Mouse (Mus musculus) urinary bladder, postnatal 25 days (tissue): ENCODE measurements around the gene Car8.

Experiments used
- DNase-seq: peaks from one replicate; pipeline ENCODE4 v3.0.0; 2022; ENCODE audit warnings: low spot score

Car8 gene

GRCm38 (mm10) chr4:8238560-8239305 is at the start of gene Car8:
Gene Car8, minus strand, starts transcription at chr4:8239041.
- DNase-seq, result peak; percentile 12

DNA sequence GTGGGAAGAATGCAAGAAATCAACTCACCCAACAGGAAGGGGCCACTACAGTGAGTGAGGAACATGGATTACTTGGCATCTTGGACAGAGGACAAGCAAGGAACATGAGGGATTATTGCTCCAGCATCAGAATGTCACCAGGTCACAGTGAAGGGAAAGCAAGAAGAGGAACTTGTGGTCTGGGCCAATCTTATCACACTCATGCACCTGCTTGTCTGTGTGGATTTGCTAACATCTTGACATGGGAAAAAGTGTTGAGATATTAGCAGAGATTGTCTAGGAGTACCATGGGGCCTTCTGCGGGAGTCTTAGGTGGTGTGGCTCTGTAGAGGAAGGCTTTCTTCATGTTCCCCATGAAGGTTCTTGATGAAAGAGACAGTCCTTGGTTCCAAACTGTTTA is 46.1 kb upstream of the Car8 start:
- DNase-seq, result no peak

GRCm38 (mm10) chr4:8278159-8278558 is 39.3 kb upstream of the Car8 start:
- no peak for DNase-seq

GRCm38 (mm10) chr4:8249805-8250204 is 11.0 kb upstream of the Car8 start:
- DNase-seq, result no peak

GRCm38 (mm10) chr4:8245495-8246063 is 6.7 kb upstream of the Car8 start:
- no peak for DNase-seq

- DNase-seq, result no peak
Observed at GRCm38 (mm10) chr4:8245062-8245461, 6.2 kb upstream of the Car8 start.

DNA sequence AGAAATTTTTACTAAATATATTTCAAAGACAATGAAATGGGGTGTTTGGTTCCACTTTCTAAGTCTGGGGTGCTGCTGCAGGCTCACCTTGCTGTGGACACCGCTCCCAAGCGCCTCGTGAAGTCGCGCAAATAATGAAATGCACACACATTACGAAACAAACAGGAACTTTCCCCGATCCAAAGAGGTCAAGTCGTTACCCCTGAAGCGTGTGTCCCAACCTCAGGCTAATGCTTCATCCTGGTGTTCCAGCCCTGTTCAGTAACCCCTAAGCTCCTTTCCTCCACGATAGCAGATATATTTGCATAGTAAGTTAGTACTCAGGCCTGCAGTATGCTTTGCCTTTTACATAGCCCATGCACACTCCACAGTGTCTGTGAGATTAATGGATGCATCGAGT is 858 bp upstream of the Car8 start:
- no peak for DNase-seq

GRCm38 (mm10) chr4:8239306-8239670 is 447 bp upstream of the Car8 start:
- DNase-seq, result no peak

- no peak for DNase-seq
Observed at GRCm38 (mm10) chr4:8232393-8233111, 6.3 kb downstream of the Car8 start.

GRCm38 (mm10) chr4:8231291-8231871 is 7.5 kb downstream of the Car8 start:
- DNase-seq, result no peak

- DNase-seq, result no peak
Observed at GRCm38 (mm10) chr4:8229661-8230298, 9.1 kb downstream of the Car8 start.

GRCm38 (mm10) chr4:8218941-8219340 is 19.9 kb downstream of the Car8 start:
- no peak for DNase-seq

DNA sequence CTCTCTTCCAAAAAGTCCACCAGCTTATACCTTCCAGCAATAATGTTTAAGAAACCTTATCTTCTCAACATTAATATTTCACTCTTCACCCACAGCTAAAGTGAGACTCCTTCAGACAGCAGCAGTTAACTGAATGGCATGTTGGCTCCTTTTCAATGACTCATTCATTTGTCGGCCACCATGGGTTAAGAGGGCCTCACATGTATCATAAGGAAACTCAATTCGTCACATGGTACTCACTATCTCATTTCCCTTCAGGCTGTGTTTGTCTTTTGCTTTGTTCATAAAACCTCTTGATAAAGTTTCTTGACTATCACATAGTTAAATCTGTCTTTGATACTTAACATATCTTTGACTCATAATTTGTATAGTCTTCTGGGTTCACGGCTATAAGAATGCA is 20.8 kb downstream of the Car8 start:
- DNase-seq, result no peak

DNA sequence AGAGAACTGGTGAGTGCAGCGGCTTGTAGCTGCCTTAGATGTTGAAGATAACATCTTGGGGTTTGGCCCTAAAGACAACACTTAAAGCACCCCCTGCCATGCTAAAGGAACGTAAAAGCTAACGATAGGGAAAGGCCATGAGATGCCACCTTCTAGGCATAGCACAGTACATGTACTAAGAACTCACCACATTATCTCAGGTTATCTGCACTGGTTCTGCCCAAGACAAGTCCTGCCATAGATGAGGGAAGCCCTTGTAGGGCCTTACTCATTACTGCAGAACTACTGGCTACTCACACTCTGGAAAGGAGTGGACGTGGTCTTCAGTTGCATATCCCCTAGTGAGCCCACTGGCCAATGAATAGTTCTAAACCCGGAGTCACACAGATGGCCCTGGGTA is 21.6 kb downstream of the Car8 start:
- DNase-seq, result no peak

DNA sequence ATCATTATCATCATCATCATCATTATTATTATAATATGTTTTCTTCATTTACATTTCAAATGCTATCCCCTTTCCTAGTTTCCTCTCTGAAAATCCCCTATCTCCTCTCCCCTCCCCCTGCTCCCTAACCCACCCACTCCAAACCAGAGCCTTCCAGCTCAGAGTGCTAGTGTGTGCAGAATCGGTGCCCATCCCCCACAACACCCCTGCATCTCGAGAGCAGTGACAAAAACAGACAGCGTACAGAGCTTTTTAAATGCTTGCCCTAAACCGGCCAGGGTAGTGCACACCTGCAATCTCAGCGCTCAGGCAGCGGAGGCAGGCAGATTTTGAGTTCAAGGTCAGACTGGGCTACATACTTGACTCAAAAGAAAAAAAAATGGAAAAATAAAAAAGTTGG is 22.3 kb downstream of the Car8 start:
- DNase-seq, result no peak

DNA sequence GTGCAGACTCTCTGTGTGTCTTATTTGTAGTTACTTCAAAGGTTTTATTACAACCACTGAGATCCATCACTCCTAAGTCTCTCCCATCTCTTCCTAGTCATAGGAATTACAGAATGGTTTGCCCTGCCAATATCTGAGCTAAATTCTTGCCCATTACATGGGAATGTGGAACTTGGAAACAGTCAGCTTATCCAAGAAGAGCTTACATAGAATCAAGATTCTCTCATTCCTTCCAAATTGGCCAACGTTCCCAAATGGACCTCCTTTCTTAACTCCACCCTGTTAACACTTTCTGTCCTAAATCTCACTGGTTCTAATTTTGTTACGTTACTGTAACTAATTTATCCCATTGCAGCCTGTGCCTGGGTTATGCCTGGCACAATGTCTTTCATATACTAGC is 25.2 kb downstream of the Car8 start:
- no peak for DNase-seq

DNA sequence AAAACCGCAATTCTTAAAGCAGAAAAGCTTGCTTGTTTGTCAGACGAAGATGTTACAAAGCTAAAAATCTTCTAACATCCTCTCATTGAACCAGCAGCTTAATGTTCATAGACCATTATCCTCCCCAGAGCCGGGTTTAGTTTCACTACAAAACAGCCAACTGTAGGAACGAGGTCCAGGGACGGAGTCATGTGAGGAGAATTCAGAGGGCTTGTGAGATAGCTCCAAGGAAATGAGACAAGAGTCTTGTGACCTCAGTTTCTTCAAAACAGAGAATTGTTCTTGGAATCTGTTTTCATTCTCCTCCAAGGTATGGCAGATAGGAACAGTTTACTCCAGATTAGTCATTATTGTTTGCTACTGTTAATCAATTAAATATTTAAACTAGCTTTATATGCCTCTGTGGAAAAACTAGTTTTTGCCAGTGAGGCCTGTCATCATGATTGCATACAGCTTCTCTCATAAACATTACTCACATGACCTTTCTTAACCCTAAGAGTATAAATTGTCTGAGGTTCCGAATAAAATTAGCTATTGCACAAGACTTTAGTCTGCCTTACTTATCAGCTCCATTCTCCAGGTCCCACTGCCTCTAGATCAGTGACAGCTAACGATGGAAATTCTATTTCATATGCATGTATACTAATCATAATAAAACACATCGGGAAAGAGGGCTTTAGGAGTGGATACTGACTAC is 25.8 kb downstream of the Car8 start:
- DNase-seq, result no peak

GRCm38 (mm10) chr4:8210452-8210851 is 28.4 kb downstream of the Car8 start:
- no peak for DNase-seq

DNA sequence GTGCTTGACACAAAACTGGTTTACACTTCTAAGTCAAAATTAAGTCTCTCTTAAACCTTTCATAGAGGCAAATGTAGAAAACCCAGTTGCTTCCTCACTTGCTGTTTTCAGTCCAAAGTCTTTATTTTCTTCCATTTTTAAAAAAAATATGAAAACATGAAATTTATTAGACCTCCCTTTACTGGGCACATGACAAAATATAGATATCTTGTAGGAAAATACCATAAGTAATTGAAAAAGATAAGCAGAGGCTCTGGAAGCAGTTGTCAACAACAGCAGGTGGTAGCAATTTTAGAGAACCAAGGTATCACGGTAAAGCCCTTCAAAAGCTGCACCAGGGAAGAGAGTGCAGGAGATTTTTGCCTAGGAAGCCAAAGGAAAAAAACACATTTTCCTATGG is 30.9 kb downstream of the Car8 start:
- no peak for DNase-seq

DNA sequence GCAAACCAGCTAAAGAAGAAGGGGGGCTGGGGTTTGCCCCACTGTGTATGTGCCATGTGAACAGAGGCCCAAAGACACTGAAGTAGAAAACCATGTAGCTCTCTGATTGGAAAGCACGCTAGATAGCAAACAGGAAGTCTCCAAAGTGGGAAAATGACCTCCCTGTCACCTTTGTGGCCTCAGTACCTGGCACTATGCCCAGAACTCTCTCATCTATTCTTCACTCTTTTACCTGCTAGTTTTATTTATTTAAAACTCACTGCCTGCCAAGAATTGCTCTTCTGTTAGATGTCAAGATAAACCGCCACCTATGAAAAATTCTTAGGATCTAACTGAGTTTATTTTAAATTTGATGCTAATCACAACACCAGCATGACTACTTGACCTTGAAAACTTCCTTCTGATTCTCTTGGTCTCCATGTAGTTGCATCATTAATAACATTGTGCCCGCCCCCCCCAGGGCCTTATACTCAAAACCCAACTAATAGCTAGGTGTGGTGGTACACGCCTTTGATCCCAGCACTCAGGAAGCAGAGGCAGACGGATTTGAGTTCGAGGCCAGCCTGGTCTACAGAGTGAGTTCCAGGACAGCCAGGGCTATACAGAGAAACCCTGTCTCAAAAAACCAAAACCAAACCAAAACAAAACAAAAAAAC is 31.8 kb downstream of the Car8 start:
- peak; percentile 19 for DNase-seq

- DNase-seq, result no peak
Observed at GRCm38 (mm10) chr4:8205089-8205649, 33.7 kb downstream of the Car8 start.
